Mouse (Mus musculus) thymus, adult 2 months (tissue): ENCODE results near the gene Plk4.

ENCODE experiments used
- CTCF ChIP-seq: fragments of 200-500 bp; IDR thresholded peaks from 2 replicates; pipeline ENCODE4 v1.5.1; 2012; ENCODE audit warnings: mild to moderate bottlenecking, control low read depth, low read length, moderate library complexity, borderline replicate concordance; ENCODE audit not compliant: control insufficient read depth, poor library complexity, insufficient read depth; ENCODE audit errors: extremely low read depth
- POLR2A ChIP-seq: fragments of 200-500 bp; IDR thresholded peaks from 2 replicates; pipeline ENCODE4 v1.6.1; 2012; ENCODE audit warnings: mild to moderate bottlenecking, low read length, control low read depth, moderate library complexity; ENCODE audit not compliant: control insufficient read depth, poor library complexity, insufficient read depth; ENCODE audit errors: extremely low read depth

DNA sequence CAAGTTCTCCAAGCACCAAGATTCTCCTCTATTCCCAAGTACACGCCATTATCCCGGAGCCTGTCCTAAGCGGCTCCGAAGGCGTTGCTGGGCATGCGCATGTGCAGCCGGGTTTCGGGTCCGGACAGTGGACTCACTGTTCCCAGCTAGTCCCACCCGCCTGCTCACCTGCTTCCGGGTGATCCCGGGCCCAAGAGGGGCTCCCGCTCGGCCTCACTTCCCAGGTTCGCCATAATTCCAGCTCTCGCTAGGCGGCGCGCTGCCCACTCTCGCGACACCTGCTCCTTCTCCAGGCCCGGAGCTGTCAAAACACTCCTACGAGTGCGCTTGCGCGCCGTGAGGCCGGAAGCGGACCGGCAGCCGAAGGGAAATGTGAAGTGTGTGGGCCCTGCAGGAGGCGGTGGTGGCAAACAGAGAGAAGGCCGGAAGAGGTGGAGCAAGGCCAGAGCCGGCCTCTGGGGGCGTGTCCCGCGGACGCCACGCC lies 46.7 kb downstream of the Plk4 start, which contains the start of gene Mfsd8:
- TF ChIP-seq CTCF, result peak; percentile 65; the same call in 1 of the 2 replicates
- 0 out of 2 replicates have a peak, but pooled peaks have one; percentile 35 for TF ChIP-seq POLR2A
